Mouse (Mus musculus): ENCODE results near the gene Klhl18. TPM values are rescaled to one million over a fixed set of nuclear protein-coding genes. Genes with fewer than 3 reads are reported as not detected.
A peak's percentile ranks its signal among the peaks of the same experiment; 100 is the strongest.

Gene Klhl18
- total and polyA plus RNA-seq, 2 experiments, result 2.0 to 6.9 TPM

DNA sequence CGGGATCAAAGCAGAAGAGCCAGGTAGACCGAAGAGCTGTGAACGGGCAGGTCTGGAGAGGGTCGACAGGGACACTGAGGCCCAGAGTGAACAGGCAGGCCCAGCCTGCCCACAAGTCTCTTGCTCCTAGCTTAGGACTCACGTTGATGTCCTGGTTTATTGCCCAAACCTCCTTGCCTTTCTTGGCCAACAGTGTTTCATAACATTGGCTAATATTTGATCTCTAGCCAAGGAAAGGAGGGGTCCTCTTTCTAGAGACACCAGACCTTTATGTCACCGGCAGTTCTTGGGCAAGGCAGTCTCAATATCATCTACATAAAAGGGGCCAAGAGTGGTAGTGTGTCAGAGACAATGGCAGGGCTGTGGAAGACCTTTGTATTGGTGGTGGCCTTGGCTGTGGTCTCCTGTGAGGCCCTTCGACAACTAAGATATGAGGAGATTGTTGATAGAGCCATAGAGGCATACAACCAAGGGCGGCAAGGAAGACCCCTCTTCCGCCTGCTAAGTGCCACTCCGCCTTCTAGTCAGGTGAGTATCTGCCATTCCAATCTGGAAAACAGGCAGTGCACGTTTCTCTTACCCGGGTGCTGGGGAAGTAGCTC is 56.9 kb downstream of the Klhl18 start, which contains the start of gene Ngp:
Gene Ngp, plus strand, starts transcription at position 237 of the 602 bp plus-strand sequence.
- Histone ChIP-seq H3K4me3 (ENCODE audit: insufficient read depth, low read depth, low read length) (no peak within 1 kb of the TSS), H3K4me1 (ENCODE audit: control insufficient read depth, insufficient read depth, low read length) (no peaks in the 10 kb centered on the region), H3K36me3 (ENCODE audit: control insufficient read depth, insufficient read depth, low read length) (no peaks in the 10 kb centered on the region), H3K27me3 (ENCODE audit: control insufficient read depth, insufficient read depth, low read length) (no peaks in the 10 kb centered on the region), H3K27ac (replicated peaks; ENCODE audit: insufficient read depth, low read depth, low read length) (no peak within 1 kb of the TSS), H3K79me2 (ENCODE audit: control insufficient read depth, insufficient read depth, low read length) (no peaks in the 10 kb centered on the region), H3K9ac (ENCODE audit: low read depth, low read length) (no peak within 1 kb of the TSS)
- TF ChIP-seq POLR2A (IDR thresholded peaks at IDR 0.05; ENCODE audit: extremely low read depth, insufficient read depth, low read length) (no peak), CTCF (IDR thresholded peaks at IDR 0.05; ENCODE audit: low read depth, low read length) (no peak)
- DNase-seq (ENCODE audit: extremely low read depth, low read depth, low spot score), result no peak
- WGBS, result 84% methylated on average over 12 of the region's 12 CpGs

DNA sequence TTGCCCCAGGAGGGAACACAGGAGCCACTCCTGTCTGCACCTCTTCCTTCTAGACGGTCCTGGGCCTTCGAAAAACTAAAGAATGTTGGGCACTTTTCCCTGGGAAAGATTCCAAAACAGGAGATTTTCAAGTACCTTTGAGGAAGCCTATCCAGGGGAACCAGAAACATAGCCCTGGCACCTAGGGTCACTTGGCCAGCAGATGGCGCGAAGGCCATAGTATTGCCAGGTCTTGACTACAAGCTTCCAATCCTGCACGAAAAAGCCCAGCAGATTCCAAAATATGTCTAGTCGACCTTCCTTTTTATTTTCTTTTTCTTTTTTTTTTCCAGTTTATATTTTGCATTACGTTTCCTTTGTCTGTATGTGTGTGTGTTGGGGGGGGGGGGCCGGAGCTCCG is 62.7 kb downstream of the Klhl18 start:
- Histone ChIP-seq H3K36me3 (ENCODE audit: control insufficient read depth, insufficient read depth, low read length) (no peaks in the 10 kb centered on the region), H3K27me3 (ENCODE audit: control insufficient read depth, insufficient read depth, low read length) (no peaks in the 10 kb centered on the region), H3K4me3 (ENCODE audit: insufficient read depth, low read depth, low read length) (no peak overlapping the region), H3K9ac (ENCODE audit: low read depth, low read length) (no peak overlapping the region), H3K79me2 (ENCODE audit: control insufficient read depth, insufficient read depth, low read length) (no peaks in the 10 kb centered on the region), H3K27ac (replicated peaks; ENCODE audit: insufficient read depth, low read depth, low read length) (no peak overlapping the region), H3K4me1 (ENCODE audit: control insufficient read depth, insufficient read depth, low read length) (no peaks in the 10 kb centered on the region)
- no peak for DNase-seq (ENCODE audit: extremely low read depth, low read depth, low spot score)
- 62% methylated on average over 9 of the region's 9 CpGs for WGBS
- TF ChIP-seq POLR2A (IDR thresholded peaks at IDR 0.05; ENCODE audit: extremely low read depth, insufficient read depth, low read length) (no peak), CTCF (IDR thresholded peaks at IDR 0.05; ENCODE audit: low read depth, low read length) (peak; percentile 48)

DNA sequence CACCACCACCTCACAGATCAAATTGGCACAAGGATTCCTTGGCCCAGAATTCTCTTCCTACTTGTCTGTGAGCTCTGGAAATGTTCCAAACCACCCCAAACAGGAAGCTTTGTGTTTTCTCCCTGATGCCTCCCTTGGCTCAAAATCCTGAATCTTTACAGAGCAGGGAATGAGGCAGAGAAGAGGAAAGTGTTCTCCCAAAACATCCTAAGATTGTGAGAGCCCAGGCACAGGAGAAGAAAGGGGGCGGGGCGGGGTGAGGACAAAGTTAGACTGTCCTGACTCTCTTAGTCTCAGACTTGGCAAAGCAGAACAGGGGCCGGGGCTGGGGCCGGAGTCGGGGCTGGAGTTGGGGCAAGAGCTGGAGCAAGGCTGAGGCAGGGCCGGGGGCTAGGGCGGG is 63.6 kb downstream of the Klhl18 start:
- Histone ChIP-seq H3K79me2 (ENCODE audit: control insufficient read depth, insufficient read depth, low read length) (peaks cover under 1% of the 10 kb centered on the region; the same call in 1 of the 2 replicates), H3K9ac (ENCODE audit: low read depth, low read length) (no peak overlapping the region), H3K4me3 (ENCODE audit: insufficient read depth, low read depth, low read length) (no peak overlapping the region), H3K27me3 (ENCODE audit: control insufficient read depth, insufficient read depth, low read length) (no peaks in the 10 kb centered on the region), H3K36me3 (ENCODE audit: control insufficient read depth, insufficient read depth, low read length) (no peaks in the 10 kb centered on the region), H3K27ac (replicated peaks; ENCODE audit: insufficient read depth, low read depth, low read length) (no peak overlapping the region), H3K4me1 (ENCODE audit: control insufficient read depth, insufficient read depth, low read length) (no peaks in the 10 kb centered on the region)
- WGBS, result 84% methylated on average over 7 of the region's 7 CpGs
- TF ChIP-seq CTCF (IDR thresholded peaks at IDR 0.05; ENCODE audit: low read depth, low read length) (no peak), POLR2A (IDR thresholded peaks at IDR 0.05; ENCODE audit: extremely low read depth, insufficient read depth, low read length) (no peak)
- DNase-seq (ENCODE audit: extremely low read depth, low read depth, low spot score), result no peak

DNA sequence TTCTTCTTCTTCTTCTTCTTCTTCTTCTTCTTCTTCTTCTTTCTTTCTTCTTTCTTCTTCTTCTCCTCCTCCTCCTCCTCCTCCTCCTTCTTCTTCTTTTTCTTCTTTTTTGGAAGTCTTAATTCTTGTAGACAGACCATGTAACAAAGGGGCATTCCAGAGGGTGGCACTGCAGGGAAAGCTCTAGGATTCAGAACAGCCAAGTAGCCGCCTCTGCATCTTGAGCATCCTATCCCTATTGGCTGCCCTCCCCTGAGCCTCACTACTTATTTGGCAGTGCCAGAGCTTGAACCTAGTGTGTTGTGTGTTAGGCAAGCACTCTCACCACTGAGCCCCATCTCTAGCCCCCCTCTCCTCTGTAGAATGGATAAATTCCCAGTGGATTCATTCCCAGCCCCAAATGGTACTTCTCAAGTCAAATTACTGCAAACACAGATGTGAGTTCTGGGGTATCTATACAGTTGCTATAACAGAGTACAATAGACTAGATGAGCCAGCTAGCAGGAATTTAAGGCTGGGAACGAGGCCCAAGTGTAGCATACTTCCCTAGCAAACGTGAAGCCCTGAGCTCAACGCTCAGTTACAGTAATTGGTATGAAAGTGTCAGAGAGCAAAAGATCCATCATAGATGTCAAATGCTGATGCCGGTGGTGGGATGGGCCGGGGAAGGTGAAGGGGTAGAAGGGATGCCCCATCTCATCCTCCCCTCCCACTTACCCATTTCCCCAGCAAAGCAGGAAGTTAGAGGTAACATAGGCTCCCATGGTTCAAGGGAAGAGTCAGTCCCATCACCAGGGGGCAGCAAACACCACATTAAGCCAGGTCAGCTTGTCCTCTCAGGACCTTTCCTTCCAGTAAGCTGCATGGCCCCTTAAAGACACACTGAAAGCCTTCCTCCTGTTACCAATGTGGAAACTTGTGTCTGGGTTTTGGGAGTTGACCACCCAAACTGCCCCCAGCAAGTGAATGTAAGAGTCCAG is 65.3 kb downstream of the Klhl18 start:
- Histone ChIP-seq H3K9ac (ENCODE audit: low read depth, low read length) (no peak overlapping the region), H3K79me2 (ENCODE audit: control insufficient read depth, insufficient read depth, low read length) (peaks cover 12% of the 10 kb centered on the region; the same call in 1 of the 2 replicates), H3K27me3 (ENCODE audit: control insufficient read depth, insufficient read depth, low read length) (no peaks in the 10 kb centered on the region), H3K27ac (replicated peaks; ENCODE audit: insufficient read depth, low read depth, low read length) (no peak overlapping the region), H3K4me3 (ENCODE audit: insufficient read depth, low read depth, low read length) (no peak overlapping the region), H3K4me1 (ENCODE audit: control insufficient read depth, insufficient read depth, low read length) (peaks cover 5% of the 10 kb centered on the region), H3K36me3 (ENCODE audit: control insufficient read depth, insufficient read depth, low read length) (no peaks in the 10 kb centered on the region)
- TF ChIP-seq POLR2A (IDR thresholded peaks at IDR 0.05; ENCODE audit: extremely low read depth, insufficient read depth, low read length) (no peak), CTCF (IDR thresholded peaks at IDR 0.05; ENCODE audit: low read depth, low read length) (peak; percentile 76)
- DNase-seq (ENCODE audit: extremely low read depth, low read depth, low spot score), result peak; percentile 66
- WGBS, result 40% methylated on average over 6 of the region's 6 CpGs

DNA sequence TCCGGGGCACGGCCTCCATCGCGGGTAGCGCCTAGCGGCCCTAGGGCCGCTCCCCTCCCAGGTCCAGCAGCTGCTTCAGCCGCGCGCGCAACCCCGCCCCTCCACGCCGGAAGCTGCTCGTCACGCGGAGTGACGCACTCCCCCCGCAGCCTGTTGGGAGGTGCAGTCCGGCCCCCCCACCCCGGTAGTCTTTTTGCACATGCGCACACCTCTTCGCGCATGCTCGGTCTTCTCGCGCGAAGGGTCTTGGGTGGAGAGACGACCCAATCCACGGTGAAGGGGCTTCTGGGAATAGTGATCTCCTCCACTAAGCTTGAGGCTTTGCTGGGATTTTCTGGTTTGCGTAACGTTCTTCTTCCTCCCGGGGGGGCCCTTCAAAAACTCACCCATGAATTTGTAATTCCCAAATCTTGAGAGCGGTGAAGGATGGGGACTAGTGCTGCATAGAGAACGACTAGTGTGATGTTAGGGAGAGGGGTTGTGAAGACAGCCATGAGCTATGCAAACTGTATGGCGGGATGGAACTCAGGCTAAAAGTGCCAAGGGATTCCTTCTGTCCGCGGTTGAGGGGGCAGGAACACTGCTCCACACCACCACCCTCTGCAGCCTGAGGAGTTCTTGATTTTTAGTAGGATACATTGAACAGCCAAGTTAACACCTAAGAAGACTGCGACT is 68.3 kb downstream of the Klhl18 start, which contains the start of gene Ptpn23:
Gene Ptpn23, minus strand, starts transcription at position 115 of the 675 bp plus-strand sequence.
- peak within 1 kb of the TSS; percentile 84 for H3K9ac ChIP-seq (ENCODE audit: low read depth, low read length)
- peaks cover 22% of the 10 kb centered on the region; the same call in 1 of the 2 replicates for H3K79me2 ChIP-seq (ENCODE audit: control insufficient read depth, insufficient read depth, low read length)
- H3K27ac ChIP-seq (replicated peaks; ENCODE audit: insufficient read depth, low read depth, low read length), result peak within 1 kb of the TSS; percentile 30
- peaks cover 5% of the 10 kb centered on the region for H3K4me1 ChIP-seq (ENCODE audit: control insufficient read depth, insufficient read depth, low read length)
- under 1% methylated on average over 39 of the region's 39 CpGs for WGBS
- TF ChIP-seq POLR2A (IDR thresholded peaks at IDR 0.05; ENCODE audit: extremely low read depth, insufficient read depth, low read length) (peak; percentile 16; the same call in 1 of the 2 replicates), CTCF (IDR thresholded peaks at IDR 0.05; ENCODE audit: low read depth, low read length) (no peak)
- H3K36me3 ChIP-seq (ENCODE audit: control insufficient read depth, insufficient read depth, low read length), result no peaks in the 10 kb centered on the region
- DNase-seq (ENCODE audit: extremely low read depth, low read depth, low spot score), result peak; percentile 79
- H3K4me3 ChIP-seq (ENCODE audit: insufficient read depth, low read depth, low read length), result peak within 1 kb of the TSS; percentile 91
- H3K27me3 ChIP-seq (ENCODE audit: control insufficient read depth, insufficient read depth, low read length), result no peaks in the 10 kb centered on the region

Data from liver, adult 2 months (tissue).